Mouse (Mus musculus): ENCODE data around the gene Mypop. TPM values are rescaled to one million over a fixed set of nuclear protein-coding genes. Genes with fewer than 3 reads are reported as not detected.

Gene Mypop
- total RNA-seq, 2 experiments from 2014 or later = 6.3 to 6.7 TPM

GRCm38 (mm10) chr7:18998835-18999234 lies 7.8 kb downstream of the Mypop start:
- DNase-seq = no peak
- H3K27ac ChIP-seq = no peak overlapping the region
- intact Hi-C loops (cut with DNase I) = no loop called here
- TF ChIP-seq CTCF (IDR thresholded peaks at IDR 0.05) = peak; percentile 15; the same call in 1 of the 2 replicates
- H3K4me3 ChIP-seq = no peak overlapping the region

- intact Hi-C loops (cut with DNase I) = no loop called here
- peak overlapping the region; percentile 63 for H3K4me3 ChIP-seq
- DNase-seq = no peak
- H3K27ac ChIP-seq = peak overlapping the region; percentile 91
- no peak for TF ChIP-seq CTCF (IDR thresholded peaks at IDR 0.05)
Observed at GRCm38 (mm10) chr7:19000421-19000820, 9.4 kb downstream of the Mypop start.

- Histone ChIP-seq H3K27ac (peak overlapping the region; percentile 91), H3K4me3 (peak overlapping the region; percentile 63)
- peak; percentile 72 for DNase-seq
- intact Hi-C loops (cut with DNase I) = no loop called here
- TF ChIP-seq CTCF (IDR thresholded peaks at IDR 0.05) = no peak
Observed at GRCm38 (mm10) chr7:19001066-19001806, 10.2 kb downstream of the Mypop start.

GRCm38 (mm10) chr7:19001807-19002085 lies 10.7 kb downstream of the Mypop start:
- Histone ChIP-seq H3K4me3 (peak overlapping the region; percentile 77), H3K27ac (peak overlapping the region; percentile 91)
- TF ChIP-seq CTCF (IDR thresholded peaks at IDR 0.05) = no peak
- DNase-seq = no peak
- intact Hi-C loops (cut with DNase I) = loop anchor here (2.0 kb wide), 1 partner anchor 105 kb away; no protein-coding TSS in a partner anchor

- no peak for TF ChIP-seq CTCF (IDR thresholded peaks at IDR 0.05)
- H3K4me3 ChIP-seq = peak overlapping the region; percentile 77
- peak overlapping the region; percentile 91 for H3K27ac ChIP-seq
- intact Hi-C loops (cut with DNase I) = loop anchor here (2.0 kb wide), 1 partner anchor 105 kb away; no protein-coding TSS in a partner anchor
- DNase-seq = no peak
Observed at GRCm38 (mm10) chr7:19002115-19002514, 11.1 kb downstream of the Mypop start.

GRCm38 (mm10) chr7:19002848-19003498 lies 11.9 kb downstream of the Mypop start:
- Histone ChIP-seq H3K4me3 (peak overlapping the region; percentile 77), H3K27ac (peak overlapping the region; percentile 91)
- intact Hi-C loops (cut with DNase I) = loop anchor here (2.0 kb wide), 1 partner anchor 106 kb away; no protein-coding TSS in a partner anchor
- peak; percentile 73 for DNase-seq
- TF ChIP-seq CTCF (IDR thresholded peaks at IDR 0.05) = no peak

GRCm38 (mm10) chr7:19003902-19004630 lies 13.0 kb downstream of the Mypop start, which contains the start of gene Irf2bp1:
TSS of gene Irf2bp1 (plus strand) at chr7:19004044.
- intact Hi-C loops (cut with DNase I) = loop anchor here (2.0 kb wide), 1 partner anchor 107 kb away; no protein-coding TSS in a partner anchor
- H3K27ac ChIP-seq = peak within 1 kb of the TSS; percentile 95
- DNase-seq = peak; percentile 96
- TF ChIP-seq CTCF (IDR thresholded peaks at IDR 0.05) = no peak
- peak within 1 kb of the TSS; percentile 78 for H3K4me3 ChIP-seq

GRCm38 (mm10) chr7:19004631-19005079 lies 13.6 kb downstream of the Mypop start:
- TF ChIP-seq CTCF (IDR thresholded peaks at IDR 0.05) = no peak
- H3K27ac ChIP-seq = peak overlapping the region; percentile 95
- intact Hi-C loops (cut with DNase I) = loop anchor here (5.0 kb wide), 1 partner anchor 88 kb away; the partner anchor contains the start of gene Six5

GRCm38 (mm10) chr7:19005417-19006121 lies 14.5 kb downstream of the Mypop start:
- intact Hi-C loops (cut with DNase I) = loop anchor here (2.0 to 5.0 kb wide), 2 partner anchors 17 to 87 kb away; partner anchors contain the start of genes Foxa3 and Six5
- Histone ChIP-seq H3K4me3 (peak overlapping the region; percentile 78), H3K27ac (no peak overlapping the region)
- peak; percentile 47 for DNase-seq
- no peak for TF ChIP-seq CTCF (IDR thresholded peaks at IDR 0.05)

More at GRCm38 (mm10) chr7:19004631-19005079, 13.6 kb downstream of the Mypop start:
- DNase-seq = peak; percentile 55
- H3K4me3 ChIP-seq = peak overlapping the region; percentile 78

- intact Hi-C loops (cut with DNase I) = loop anchor here (2.0 to 5.0 kb wide), 2 partner anchors 16 to 86 kb away; partner anchors contain the start of genes Foxa3 and Six5
- no peak overlapping the region for H3K4me3 ChIP-seq
- peak; percentile 86 for DNase-seq
- H3K27ac ChIP-seq = no peak overlapping the region
- TF ChIP-seq CTCF (IDR thresholded peaks at IDR 0.05) = peak; percentile 100
Observed at GRCm38 (mm10) chr7:19006476-19006875, 15.4 kb downstream of the Mypop start.

- H3K27ac ChIP-seq = no peak overlapping the region
- DNase-seq = no peak
- TF ChIP-seq CTCF (IDR thresholded peaks at IDR 0.05) = no peak
- intact Hi-C loops (cut with DNase I) = loop anchor here (2.0 to 5.0 kb wide), 2 partner anchors 15 to 85 kb away; partner anchors contain the start of genes Foxa3 and Six5
- no peak overlapping the region for H3K4me3 ChIP-seq
Observed at GRCm38 (mm10) chr7:19007026-19007977, 16.3 kb downstream of the Mypop start.
